Mouse (Mus musculus) CH12F3 (cell line): ENCODE data around the gene Gsto2.

Source experiments
- in situ Hi-C: fragments of 300-500 bp; cut with MboI; formaldehyde crosslinking; loops from 2 replicates; pipeline ENCODE4 v1.14.3; 2020; ENCODE audit warnings: low sequenced_read_pairs

Gene Gsto2

DNA sequence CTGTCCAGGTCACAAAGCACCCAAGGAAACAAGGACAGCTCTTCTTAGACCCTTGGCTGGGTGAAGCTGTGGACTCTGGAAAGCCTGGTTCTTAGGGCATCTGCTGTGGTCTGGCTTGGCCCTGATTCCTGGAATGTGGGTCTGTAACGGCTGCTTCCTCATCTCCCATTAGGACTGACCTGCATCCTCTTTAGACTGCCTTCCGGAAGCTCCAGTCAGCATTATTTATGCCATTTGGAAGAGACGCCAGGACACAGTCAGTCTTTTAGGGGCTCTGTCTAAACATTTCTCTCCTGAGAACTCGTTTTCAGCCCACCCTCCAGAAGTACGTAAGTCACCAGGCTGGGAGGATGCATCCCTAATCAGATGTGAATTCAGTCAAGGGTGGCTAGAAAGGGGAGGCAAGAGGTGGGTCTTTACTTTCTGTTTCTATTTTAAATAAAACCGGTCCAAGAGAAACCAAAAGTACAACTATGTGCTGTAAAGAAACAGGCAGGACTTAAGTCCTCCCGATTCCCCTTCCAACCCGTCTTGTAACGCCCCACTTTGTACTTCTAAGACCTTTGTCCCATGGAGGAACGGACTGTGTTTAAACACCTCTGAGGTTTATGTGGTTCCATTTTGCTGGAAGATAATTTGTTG, 25.3 kb downstream of the Gsto2 start:
- in situ Hi-C loops = no loop called here

DNA sequence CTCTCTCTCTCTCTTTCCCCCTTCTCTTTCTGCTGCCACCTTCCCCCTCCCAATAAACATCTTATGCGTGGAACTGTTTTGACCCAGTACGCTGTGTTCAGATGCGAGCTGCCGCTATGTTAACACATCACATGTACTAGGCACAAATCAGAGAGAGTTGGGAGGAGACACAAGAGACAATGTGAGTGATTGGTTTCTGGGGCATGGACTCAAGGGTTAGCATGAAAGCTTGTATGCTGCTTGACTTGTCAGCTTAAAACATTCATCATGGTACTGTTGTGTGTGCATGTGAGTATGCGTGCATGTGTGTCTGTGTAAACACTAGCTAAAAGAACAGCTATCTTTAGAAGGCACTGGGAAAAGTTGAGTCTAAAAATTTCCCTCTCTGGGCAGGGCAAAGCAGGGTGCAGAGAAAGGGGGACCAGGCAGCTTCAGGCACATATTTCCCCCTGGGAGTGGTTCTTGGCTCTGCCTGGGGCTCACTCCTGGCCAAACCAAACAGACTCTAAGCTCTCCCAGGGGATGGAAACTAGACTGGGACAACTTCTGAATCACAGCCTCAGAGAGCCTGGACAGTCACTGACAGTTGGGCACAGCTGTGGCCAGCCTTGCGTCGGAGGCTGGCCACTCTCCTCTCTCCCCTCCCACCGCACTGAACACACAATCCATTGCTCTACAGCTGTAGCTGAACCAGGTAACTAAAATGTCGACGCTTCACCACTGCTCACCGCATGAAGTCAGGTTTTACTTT, 26.4 kb downstream of the Gsto2 start:
- in situ Hi-C loops = no loop called here

DNA sequence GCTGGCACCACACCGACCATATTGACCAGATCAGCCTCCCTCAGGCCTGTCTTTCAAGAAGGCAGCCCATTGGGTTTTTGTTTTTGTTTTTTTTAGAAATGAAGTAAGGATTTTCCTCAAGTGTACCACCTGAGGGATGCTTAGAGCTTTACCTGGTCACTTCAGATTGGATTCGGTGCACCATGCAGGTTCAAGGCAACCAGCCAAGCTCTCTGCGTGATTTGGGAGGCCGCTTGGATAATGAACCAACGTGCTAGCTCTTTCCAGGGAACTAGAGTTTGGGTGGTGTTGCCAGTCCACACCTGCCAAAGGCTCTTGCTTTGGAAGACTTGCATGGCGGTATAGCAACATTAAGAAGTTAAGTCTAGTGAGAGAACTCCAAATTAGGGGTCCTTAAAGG, 27.8 kb downstream of the Gsto2 start:
- in situ Hi-C loops = no loop called here

DNA sequence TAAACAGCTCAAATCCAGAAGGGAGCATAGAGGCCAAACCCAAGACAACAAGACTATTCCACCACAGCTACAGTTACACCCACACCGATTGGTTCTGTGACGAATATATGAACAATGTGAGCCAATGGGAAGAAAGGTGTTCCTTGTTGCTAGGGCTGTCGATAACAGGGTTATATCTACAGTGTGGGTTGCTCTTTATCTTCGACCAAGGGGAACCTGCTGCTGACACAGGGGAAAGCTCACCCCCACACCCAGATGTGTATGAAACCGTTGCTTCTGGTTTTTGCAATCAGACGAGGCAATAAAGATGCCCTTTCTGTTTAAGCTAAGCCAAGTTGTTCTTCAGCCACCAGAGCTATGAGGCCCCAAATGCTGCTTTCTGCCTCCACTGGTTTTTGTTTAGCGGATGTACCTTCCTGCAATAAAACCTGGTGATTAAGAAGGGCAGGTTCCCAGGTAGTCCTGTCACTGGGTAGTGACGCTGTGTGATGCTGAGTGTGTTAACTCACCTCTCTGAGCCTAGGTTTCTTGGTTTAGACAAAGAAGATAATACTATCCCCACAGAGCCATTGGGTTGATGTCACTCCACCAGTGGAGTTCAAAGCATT, 33.2 kb downstream of the Gsto2 start:
- in situ Hi-C loops = no loop called here

DNA sequence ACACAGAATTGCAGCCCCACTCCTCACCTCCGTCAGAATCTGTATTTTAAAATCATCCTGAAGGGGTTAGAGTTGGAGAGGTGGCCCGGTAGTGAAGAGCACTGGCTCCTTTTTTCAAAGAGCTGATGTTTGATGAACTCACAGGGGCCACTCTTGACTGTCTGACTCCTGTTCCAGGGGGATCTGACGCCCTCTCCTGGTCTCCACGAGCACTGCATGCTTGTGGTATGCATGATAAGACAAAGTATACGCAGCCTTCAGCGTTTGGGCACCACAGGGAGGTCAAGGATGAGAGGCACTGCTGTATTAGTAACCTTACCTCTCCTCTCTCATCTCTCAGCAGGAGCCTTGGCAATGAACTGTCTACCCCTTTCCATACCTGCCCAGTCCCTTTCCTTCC, 34.7 kb downstream of the Gsto2 start:
- in situ Hi-C loops = no loop called here

DNA sequence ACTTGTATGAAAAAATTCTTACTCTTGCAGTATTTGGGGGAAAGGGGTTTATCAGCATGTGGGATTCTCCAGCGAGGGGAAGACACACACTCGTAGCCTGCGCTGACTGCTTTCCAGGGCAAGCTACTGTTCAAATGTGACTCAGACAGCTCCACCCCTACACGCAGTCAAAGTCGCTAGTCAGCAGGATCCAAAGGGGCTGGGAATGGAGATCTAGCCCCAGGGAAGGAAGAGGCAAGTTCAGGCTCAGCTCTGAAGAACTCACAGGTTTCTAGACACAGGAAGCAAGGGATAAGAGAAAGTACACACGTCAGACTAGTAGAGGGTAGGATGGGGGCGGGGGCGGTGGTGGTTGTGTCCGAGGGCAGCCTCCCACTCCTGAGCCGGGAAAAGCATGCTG, 35.2 kb downstream of the Gsto2 start:
- in situ Hi-C loops = no loop called here

DNA sequence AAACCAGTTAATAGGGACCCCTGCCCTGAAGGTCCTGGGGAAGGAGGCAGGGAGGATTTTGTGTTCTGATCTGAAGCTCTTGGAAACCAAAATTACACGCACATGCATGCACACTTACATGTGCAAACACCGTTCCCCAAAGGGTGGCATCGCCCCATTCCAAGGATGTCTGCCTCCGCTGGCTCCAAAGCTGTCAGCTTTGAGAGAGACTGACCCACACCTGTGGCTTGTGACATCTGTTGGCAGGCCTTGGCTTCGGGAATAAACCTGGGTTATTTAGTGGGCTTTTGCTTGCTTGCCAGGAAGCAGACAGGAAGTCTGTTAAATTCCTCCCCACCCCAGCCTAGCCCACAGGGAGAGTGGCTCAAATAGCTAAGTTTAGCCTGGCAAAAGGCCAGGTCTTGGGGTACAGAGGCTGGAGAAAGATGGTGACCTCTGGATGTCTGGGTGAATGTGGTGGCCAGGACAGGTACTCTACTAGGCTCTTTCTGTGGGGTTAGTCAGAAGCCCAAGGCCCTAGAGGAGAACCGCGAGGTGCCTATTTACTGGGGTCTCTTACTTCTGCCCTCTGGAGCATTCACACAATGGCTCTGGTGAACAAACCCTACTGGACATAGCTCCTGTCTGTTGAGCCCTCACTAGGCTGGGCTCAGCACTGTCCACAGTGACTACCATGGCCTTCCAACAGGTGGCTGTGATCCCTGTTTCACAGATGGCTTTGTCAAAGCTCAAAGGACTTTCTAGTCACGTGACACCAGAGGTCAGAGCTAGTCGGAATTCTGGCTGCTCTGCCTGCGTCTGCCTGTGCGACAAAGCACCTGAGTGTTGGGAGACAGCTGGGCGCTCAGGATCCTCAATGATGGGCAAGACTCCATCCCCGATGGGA, 37.2 kb downstream of the Gsto2 start:
- in situ Hi-C loops = no loop called here

DNA sequence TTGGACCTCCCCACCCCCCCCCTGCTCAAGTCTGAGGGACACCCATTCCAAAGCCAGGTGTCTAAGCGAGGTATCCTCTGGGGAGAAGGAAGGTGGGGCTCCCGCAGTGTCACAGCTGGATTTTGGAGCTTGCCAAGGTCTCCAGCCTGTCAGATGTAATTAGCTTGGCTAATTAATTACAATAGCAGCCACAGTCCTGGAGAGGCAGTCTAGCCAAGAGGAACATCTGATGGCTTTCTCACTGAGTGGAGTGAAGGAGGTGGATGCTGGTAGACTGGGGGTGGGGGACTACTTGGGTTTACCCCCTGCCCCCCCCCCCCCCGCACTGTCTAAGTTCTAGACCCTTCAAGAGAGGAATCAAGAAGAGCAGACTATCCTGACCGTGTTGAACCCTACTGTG, 38.3 kb downstream of the Gsto2 start:
- in situ Hi-C loops = no loop called here

DNA sequence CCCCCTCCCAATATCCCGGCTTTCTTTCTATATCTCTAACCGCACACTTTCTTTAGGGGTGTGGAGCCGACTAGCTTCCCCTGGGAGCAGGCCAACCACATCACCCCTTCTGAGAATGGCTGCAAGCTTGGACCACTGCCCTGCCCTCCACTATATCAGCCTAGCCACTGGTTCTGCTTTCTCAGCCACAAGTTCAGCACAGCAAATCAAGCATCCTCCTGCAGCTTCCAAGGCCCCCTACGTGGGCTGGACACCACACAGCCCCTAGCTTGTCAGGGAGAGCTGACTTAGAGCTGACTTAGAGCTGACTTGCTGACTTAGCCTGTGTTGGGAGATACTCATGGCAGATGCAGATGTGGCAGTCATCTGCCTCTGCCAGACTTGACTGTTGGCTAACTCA, 39.7 kb downstream of the Gsto2 start:
- in situ Hi-C loops = no loop called here

DNA sequence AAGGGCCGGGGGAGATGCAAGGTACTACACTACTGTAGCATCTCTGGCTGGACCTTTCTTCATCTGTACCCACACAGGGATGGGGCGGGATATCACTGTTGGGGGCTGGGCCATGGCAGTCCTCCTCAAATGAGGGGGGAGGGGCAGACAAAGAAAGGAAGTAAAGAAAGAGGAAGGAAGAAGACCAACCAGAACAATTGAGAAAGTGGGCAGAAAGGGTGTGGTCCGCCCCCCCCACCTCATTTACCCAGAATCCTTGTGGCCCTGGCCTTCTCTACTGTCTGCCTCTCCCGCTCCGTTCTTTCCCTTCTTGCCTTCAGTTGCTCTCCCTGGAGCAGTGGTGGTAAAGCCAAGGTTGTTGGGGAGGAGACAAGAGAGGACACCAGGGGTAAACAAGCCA, 40.3 kb downstream of the Gsto2 start:
- in situ Hi-C loops = no loop called here

DNA sequence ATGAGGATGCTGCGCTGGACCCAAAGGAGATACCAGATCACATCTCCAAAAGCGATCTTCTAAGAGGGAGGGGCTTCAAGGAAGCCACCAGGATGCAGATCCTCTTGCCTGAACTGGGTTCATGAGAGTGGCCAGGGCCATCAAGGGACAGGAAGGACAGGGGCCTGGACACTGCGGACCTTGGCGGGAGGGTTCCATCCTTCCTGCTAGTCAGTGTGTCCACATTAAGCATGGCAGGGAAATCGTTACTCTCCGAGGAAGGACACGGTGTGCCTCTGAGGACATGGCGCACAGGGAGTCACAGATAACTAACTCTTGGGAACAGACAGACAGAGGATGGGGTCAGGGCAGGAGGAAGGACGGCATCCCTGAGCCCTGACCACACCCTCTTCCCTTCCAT, 42.3 kb downstream of the Gsto2 start:
- in situ Hi-C loops = no loop called here

DNA sequence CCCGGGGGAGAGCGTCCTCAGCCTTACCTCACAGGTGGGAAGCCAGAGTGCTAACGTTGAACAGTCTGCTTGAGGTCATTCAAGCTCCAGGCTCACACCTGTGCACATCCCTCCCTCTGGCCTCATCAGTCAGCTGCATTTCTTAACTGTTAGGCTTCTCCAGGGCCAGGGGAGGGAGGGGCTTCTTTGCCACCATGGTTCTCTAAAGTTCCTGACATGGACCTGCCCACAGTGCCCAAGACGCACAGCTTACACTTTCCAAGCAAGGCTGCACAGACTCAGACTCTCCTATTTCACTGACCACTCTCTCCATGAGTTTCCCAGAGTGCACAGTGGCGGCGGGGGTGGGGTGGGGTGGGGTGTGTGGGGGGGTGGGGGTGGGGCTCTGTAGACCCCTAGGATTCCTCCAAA, 43.6 kb downstream of the Gsto2 start:
- in situ Hi-C loops = no loop called here

DNA sequence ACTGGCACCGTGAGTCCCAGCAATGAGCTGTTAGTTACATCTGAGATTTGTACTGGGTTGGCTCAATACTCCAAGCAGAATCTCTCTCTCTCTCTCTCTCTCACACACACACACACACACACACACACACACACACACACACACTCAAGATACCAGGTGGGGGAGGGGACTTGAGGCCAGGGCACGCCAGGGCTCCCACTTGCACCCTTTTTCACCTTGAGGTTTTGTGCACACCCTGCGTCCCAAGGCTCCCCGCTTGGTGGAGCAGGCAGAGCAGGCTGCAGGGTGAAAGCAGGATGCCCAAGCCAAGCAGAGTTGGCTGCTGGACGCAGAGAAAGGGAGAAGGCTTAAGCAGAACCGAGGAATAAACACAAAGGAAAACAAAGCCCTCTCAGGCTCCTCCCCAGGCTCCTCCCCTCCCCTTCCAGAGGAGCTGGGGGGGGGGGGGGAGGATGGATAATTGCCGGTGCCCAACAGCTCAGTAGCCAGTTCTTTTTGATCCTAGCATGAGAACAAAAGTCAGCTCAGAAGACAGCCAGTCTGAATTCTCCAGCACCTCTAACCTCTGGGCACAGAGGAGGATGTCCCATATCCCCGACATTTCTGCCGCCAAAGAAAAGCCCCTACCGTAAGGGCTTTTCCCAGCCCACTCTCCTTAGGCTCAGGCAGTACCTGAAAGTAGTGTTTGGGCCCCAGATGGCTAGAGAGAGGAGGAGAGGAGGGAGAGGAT, 44.2 kb downstream of the Gsto2 start:
- in situ Hi-C loops = no loop called here

DNA sequence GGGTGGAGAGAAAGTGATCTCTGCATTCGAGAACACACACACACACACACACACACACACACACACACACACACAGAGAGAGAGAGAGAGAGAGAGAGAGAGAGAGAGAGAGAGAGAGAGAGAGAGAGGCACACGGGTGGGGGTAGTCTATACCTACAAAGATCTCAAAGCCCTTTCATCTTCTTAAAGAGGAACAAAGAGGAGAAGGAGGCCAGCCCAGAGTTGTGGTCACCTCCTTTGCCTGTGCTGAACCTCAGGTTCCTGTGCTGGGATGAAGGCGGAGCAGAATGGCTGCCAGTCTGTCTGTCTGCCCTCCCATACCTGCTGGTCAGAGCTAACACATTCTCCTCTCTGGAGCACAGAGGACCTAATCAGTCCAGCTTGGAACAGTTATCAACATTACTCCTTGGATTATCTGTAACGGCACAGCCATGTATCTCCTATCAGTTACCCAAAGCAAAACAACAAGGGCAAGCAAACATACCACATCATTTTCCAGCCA, 44.8 kb downstream of the Gsto2 start:
- in situ Hi-C loops = no loop called here

DNA sequence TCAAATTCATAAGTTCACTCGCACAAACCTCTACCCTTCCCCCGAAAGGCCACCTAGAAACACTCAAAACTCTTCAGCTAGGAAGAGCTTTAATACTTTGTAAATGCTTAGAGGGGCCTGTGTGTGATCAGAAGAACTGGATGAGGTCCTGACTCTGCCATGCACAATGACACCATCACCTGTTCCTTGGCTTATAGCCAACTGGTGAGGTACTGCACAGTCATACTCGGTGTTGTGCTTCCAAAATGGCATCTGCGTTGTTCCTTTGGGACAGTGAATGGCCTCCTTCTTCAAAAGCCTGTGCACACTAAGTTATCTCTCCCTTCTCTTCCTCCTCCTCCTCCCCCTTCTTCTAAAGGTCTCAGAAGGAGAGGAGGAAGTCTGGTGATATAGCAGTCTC, 45.4 kb downstream of the Gsto2 start:
- in situ Hi-C loops = no loop called here

DNA sequence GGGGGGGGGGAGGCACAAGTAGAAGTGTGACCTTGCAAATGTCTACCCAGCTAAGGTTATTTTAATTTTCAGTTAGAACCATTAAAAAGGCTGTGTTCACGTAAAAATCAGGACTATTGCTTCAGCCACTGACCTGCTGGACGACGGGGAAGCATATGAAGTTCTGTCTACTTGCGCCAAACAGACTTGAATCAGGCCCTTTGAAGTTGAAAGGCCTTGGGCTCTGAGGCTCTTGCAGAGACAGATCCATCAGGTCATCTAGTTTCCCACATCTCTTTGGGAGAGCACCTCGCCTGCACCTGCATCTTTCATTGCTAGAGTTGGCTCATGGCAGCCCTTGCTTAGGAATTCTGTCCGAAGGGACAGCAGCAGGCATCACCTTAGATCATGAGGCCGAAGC, 48.0 kb downstream of the Gsto2 start:
- in situ Hi-C loops = no loop called here

DNA sequence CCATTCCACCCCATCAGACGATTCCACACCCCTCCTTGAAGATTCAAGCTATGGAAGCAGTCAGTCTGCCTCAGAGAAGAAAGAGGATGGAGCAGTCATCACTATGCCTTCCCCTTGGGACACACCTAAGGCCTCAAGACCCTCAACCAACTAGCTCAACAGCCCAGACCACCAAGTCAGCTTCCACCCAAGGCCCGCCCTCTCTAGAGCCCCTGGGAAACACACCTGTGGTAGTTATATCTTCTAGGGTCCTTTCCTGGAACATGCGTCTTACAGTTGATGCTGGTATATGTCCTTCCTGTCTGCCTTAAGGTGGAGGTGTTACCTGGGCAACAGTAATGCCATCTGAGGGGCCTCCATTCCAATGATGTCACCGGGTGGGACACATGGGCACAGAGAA, 48.9 kb downstream of the Gsto2 start:
- in situ Hi-C loops = no loop called here

DNA sequence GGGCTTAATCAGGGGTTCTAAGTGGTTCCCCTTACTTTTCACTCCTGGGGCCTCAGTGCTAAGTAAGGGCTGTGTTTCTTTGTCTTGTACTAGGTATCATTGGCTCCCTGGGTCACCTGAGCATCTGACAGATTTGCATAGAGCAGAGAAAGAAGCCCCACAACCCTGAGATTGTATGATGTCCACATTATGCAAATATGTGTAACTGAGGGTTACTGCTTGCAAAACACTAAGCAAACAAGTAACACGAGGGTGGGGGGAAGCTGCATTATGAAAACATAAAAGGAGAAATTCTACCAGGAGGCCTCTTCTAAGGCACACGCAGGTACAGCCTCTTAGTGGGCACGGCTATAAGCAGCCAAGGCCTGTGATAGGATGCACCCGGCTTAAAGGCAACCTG, 49.9 kb downstream of the Gsto2 start:
- in situ Hi-C loops = no loop called here

DNA sequence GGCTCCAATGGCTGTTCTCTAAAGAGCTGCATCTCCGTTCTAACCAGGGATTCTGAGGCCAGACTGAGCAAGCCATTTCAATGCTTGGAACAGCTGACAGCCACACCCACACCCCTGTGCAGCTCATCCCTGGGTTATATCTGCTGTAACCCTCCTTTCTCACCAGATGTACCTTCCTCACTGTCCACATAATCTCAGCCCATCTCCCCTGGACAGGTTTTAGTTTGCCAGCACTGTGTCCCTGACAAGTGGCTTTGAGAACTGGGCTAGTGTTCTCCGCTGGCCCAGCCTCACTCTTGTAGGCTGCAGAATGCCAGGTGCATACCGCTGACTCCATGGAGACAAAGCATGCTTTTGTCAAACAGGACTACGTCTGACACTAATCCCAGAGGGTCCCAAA, 52.1 kb downstream of the Gsto2 start:
- in situ Hi-C loops = no loop called here

DNA sequence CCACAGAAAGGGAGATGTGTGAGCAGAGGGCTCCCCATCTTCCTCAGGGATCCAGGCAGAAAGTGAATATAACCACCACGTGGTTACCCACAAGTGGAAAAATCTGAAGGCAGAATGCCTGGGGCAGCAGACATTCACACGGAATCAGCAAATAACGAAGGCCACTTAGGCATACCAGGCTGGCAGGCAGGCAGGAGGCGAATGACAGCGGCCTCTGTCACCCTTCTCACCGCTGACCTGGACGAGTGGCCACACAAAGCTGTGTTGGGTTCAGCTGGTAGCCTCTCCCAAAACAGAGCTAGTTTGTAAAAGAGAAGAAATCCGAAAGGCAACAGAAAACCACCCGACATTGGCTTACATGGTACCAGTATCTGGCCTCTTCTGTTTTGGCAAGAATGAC, 52.7 kb downstream of the Gsto2 start:
- in situ Hi-C loops = no loop called here
